Mouse (Mus musculus) kidney, embryonic 14.5 days (tissue): Measurements from ENCODE around the gene Micu1. TPM values are rescaled to one million over a fixed set of nuclear protein-coding genes. Genes with fewer than 3 reads are reported as not detected.

Source experiments
- ATAC-seq: fragments of 200-750 bp; cut with Nextera tagmentation; 2 replicates; pipeline ENCODE4 v1.8.0; 2017; ENCODE audit warnings: moderate number of reproducible peaks, mild to moderate bottlenecking, moderate TSS enrichment, moderate library complexity; ENCODE audit not compliant: low FRiP score, low TSS enrichment
- H3K27ac ChIP-seq: fragments of 300-500 bp; sonication (generic); 2 replicates; pipeline ENCODE4 v1.5.1; 2014; ENCODE audit warnings: low read depth, mild to moderate bottlenecking, low read length, moderate library complexity, mixed read lengths
- H3K27me3 ChIP-seq: fragments of 300-500 bp; sonication (generic); 2 replicates; pipeline ENCODE4 v1.6.1; 2014; ENCODE audit warnings: mild to moderate bottlenecking, low read length; ENCODE audit not compliant: control insufficient read depth, insufficient read depth
- H3K36me3 ChIP-seq: fragments of 300-500 bp; sonication (generic); 2 replicates; pipeline ENCODE4 v1.6.1; 2014; ENCODE audit warnings: low read length, mixed read lengths; ENCODE audit not compliant: control insufficient read depth, insufficient read depth
- H3K4me1 ChIP-seq: fragments of 300-500 bp; sonication (generic); 2 replicates; pipeline ENCODE4 v1.6.1; 2014; ENCODE audit warnings: low read length, mixed read lengths; ENCODE audit not compliant: control insufficient read depth, insufficient read depth
- H3K4me2 ChIP-seq: fragments of 300-500 bp; sonication (generic); replicated peaks from 2 replicates; pipeline ENCODE4 v1.6.1; 2014; ENCODE audit warnings: low read depth, mild to moderate bottlenecking, low read length
- H3K4me3 ChIP-seq: fragments of 300-500 bp; sonication (generic); 2 replicates; pipeline ENCODE4 v1.5.1; 2014; ENCODE audit warnings: mild to moderate bottlenecking, low read length
- H3K9ac ChIP-seq: fragments of 300-500 bp; sonication (generic); 2 replicates; pipeline ENCODE4 v1.6.1; 2014; ENCODE audit warnings: low read depth, mild to moderate bottlenecking, low read length, moderate library complexity
- H3K9me3 ChIP-seq: fragments of 300-500 bp; sonication (generic); 2 replicates; pipeline ENCODE4 v1.6.1; 2016; ENCODE audit warnings: low read length; ENCODE audit not compliant: control insufficient read depth
- WGBS: fragments of 180-500 bp; shearing (Covaris S2); extraction: QIAGEN DNeasy Blood & Tissue Kit; methylation state at CpG from one replicate; pipeline ENCODE4 v1.1.7; 2014; 5-methylcytosine and 5-hydroxymethylcytosine counted together
- polyA plus RNA-seq: library from polyadenylated mRNA; unstranded; fragments of >200 nt; fragmentation: Nextera tagmentation; extraction: Ambion mirVana; gene quantifications from 2 replicates; pipeline ENCODE4 v1.2.1, GENCODE M21; 2014

Micu1 gene
- polyA plus RNA-seq, 1 experiment from 2014 or later: 83.3 TPM

DNA sequence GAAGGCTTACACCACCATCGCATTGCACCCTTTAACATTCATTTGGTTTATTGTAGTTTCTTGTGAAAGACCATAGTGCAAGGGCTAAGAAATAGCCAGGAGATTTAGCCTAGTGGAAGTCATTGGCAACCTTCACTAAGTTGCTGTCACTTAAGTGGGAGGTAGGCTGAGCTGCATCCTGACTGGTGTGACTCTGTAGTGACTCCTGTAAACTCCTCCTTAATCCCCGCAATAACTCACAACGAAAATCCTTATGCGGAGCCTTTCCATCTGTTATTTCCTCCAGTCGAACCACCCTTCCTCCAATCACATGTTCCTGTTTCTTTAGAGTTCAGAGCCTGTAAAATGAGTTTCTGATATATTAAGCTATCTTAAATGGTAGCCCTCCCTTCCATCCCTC, 176.5 kb downstream of the Micu1 start:
- Histone ChIP-seq H3K9ac (peak overlapping the region; percentile 89; the same call in 1 of the 2 replicates), H3K9me3 (no peaks in the 10 kb centered on the region), H3K4me1 (peaks cover 10% of the 10 kb centered on the region), H3K36me3 (no peaks in the 10 kb centered on the region; the same call in 1 of the 2 replicates), H3K4me3 (peak overlapping the region; percentile 73), H3K27me3 (no peaks in the 10 kb centered on the region), H3K4me2 (peak overlapping the region; percentile 90), H3K27ac (peak overlapping the region; percentile 99)
- no peak for ATAC-seq
- 18% methylated on average over 5 of the region's 5 CpGs for WGBS

DNA sequence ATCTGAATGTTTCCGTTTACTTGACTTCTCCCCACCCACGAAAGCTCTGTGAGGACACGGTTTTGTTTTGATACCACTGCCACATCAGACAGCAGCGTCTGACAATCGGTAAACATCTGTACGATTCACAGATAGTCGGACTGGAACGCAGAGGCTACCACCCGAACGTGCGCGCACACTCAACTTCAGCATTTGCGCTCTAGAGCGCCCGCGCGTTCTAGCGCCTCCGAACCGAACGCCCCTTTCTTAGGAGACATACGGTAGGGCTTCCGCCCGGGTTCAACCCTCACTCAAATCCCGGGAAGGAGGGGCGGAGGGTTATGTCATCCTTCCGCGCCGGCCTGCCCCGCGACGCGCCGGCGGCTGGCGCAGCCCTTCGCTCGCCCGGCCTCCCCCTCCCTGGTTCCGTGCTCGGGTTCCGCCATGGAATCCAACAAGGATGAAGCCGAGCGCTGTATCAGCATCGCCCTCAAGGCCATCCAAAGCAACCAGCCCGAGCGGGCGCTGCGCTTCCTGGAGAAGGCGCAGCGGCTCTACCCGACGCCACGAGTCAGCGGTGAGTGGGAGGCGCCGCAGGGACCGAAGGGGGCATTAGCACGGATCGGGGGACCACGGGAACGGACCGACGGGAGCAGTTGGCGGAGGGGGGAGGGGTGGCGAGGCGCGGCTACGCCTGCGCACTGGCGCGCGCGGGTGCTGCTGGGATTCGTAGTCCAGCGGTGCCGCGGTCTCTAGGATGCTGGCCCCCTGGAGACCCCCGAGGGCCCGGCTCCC, 177.2 kb downstream of the Micu1 start, which contains the start of gene Dnajb12:
TSS of gene Dnajb12 (plus strand) at position 302 of the 774 bp plus-strand sequence.
- Histone ChIP-seq H3K27me3 (no peaks in the 10 kb centered on the region), H3K36me3 (no peaks in the 10 kb centered on the region; the same call in 1 of the 2 replicates), H3K9me3 (no peaks in the 10 kb centered on the region), H3K27ac (peak within 1 kb of the TSS; percentile 99), H3K4me3 (peak within 1 kb of the TSS; percentile 73), H3K4me1 (peaks cover 10% of the 10 kb centered on the region), H3K4me2 (peak within 1 kb of the TSS; percentile 90), H3K9ac (peak within 1 kb of the TSS; percentile 89)
- under 1% methylated on average over 79 of the region's 80 CpGs for WGBS
- ATAC-seq: peak; percentile 94

DNA sequence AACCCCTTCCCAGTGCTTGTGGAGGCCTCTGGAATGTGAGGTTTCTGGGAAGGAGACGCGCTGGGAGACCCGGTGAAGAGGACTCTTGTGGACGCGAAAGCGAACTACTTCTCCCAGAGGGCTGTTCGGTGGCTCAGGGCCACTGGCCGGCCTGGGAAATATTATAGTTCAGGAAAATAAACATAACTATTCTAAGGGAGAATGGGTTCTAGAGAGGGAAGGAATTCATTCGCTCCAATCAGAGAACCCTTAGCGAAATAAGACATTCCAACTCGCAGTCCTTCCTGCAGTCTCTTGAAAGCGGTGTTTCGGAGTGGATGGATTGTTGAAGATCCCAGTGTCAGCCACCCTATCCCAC, 177.7 kb downstream of the Micu1 start:
- Histone ChIP-seq H3K27me3 (no peaks in the 10 kb centered on the region), H3K9ac (peak overlapping the region; percentile 89), H3K4me1 (peaks cover 10% of the 10 kb centered on the region), H3K9me3 (no peaks in the 10 kb centered on the region), H3K27ac (peak overlapping the region; percentile 99), H3K4me3 (peak overlapping the region; percentile 73), H3K36me3 (no peaks in the 10 kb centered on the region; the same call in 1 of the 2 replicates), H3K4me2 (peak overlapping the region; percentile 90)
- ATAC-seq: no peak; the same call in 1 of the 2 replicates
- WGBS: under 1% methylated on average over 13 of the region's 13 CpGs

DNA sequence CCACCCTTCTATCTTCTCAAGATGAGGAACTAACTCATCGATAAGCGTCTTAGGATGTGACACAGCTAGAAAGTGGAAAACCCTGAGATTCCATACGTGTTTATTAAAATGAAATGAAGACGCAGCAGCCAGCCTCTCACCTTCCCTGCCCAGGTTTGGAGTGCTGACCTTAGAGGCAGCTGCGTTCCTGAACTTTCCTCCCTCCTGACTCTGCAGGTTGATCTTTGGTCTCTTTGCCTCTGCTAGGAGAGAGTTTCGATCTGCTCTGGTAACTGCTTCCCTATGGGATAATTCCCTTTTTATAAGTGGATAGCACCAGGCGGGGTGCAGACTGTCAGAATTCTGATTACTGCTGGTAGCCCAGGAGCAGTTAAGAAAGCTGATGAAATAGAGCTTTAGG, 178.6 kb downstream of the Micu1 start:
- Histone ChIP-seq H3K4me3 (peak overlapping the region; percentile 73), H3K9ac (peak overlapping the region; percentile 89; the same call in 1 of the 2 replicates), H3K9me3 (no peaks in the 10 kb centered on the region), H3K27me3 (no peaks in the 10 kb centered on the region), H3K36me3 (peaks cover 3% of the 10 kb centered on the region; the same call in 1 of the 2 replicates), H3K4me1 (peaks cover 10% of the 10 kb centered on the region), H3K4me2 (peak overlapping the region; percentile 90), H3K27ac (no peak overlapping the region)
- no peak for ATAC-seq
- 90% methylated on average over 7 of the region's 7 CpGs for WGBS

DNA sequence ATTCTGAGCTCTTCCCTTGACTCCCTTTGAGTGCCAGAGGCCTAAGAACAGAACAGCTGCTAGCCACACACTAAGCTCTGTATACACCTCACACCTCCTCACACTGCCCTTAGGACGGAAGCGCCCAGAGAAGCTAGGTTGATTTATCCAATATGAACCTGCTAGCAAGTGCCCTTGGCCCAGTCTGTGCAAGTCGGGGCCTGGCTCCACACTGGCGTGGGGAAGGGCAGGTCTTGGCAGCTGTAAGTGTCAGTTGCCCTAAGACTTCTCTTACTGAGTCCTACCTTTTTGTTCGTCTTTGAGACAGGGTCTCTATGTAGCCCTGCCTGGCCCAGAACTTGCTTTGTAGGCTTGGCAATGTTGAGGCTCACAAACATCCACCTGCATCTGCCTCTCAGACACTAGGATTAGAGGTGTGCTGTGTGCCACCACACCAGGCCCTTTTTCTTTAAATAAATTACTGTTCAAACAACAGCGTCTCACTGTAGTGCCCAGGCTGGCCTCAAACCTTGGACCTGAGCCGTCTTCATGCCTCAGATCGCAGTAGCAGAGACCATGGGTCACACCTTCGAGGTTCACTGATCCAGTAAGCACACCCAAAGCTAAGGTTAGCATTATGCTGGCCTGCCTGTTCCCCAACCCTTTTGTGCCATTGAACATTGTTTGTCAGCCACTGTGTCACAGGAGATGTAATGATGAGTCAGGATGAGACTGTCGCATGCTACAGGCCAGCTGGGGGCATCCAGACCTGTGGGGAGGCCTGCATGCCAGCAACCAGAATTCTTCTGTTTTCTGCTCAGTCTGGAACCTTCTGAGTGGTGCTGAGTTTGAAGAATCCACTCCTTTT, 182.3 kb downstream of the Micu1 start:
- H3K4me1 ChIP-seq: peaks cover 10% of the 10 kb centered on the region
- H3K9me3 ChIP-seq: no peaks in the 10 kb centered on the region
- H3K27ac ChIP-seq: no peak overlapping the region
- no peaks in the 10 kb centered on the region for H3K27me3 ChIP-seq
- peaks cover 7% of the 10 kb centered on the region; the same call in 1 of the 2 replicates for H3K36me3 ChIP-seq
- no peak overlapping the region for H3K4me3 ChIP-seq
- 88% methylated on average over 10 of the region's 10 CpGs for WGBS
- H3K4me2 ChIP-seq: no peak overlapping the region
- ATAC-seq: no peak
- H3K9ac ChIP-seq: no peak overlapping the region

DNA sequence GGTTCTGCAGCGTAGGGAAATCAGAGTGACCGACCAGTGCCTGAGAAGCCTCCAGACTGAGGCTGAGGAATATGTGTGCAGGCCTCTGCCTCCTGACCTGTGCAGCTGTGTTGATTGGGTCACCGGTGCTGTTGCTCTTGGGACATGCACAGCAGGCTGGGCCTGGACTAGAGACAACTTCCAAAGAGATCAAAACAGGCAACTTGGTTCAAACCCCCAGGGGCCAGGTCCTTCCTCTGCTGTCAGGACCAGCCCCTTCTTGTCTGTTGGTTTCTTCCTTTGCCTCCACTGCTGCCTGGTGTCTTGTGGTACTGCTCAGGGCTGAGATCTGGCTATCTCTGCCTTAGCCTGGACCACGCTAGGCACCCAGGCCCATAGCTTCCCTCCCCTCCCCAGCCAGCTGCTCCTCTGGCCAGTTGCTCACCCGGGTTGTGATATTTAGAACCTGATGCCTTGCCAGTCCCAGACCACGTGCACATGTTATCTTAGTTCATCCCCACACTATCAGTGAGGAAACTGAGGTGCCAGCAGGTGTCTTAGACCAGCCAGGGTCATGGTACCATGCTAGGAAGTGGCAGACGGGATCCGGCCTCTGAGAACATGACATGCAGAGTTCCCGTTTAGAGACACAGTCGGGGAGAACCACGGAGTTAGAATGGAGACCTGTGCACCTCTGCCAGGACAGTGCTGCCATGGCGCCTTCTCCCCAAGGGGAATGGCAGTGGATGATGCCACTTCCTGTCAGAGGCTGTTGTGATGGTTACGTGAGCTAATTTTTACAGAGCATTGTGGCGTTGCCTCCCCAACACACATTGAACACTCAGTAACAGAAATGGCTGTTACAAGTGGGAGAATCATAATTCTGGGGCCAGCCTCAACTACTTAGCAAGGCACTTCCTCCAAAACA, 183.2 kb downstream of the Micu1 start:
- Histone ChIP-seq H3K9me3 (no peaks in the 10 kb centered on the region), H3K4me2 (no peak overlapping the region), H3K27ac (no peak overlapping the region), H3K36me3 (peaks cover 13% of the 10 kb centered on the region; the same call in 1 of the 2 replicates), H3K4me3 (no peak overlapping the region), H3K4me1 (peaks cover 8% of the 10 kb centered on the region), H3K9ac (no peak overlapping the region), H3K27me3 (no peaks in the 10 kb centered on the region)
- 89% methylated on average over 14 of the region's 14 CpGs for WGBS
- ATAC-seq: no peak

DNA sequence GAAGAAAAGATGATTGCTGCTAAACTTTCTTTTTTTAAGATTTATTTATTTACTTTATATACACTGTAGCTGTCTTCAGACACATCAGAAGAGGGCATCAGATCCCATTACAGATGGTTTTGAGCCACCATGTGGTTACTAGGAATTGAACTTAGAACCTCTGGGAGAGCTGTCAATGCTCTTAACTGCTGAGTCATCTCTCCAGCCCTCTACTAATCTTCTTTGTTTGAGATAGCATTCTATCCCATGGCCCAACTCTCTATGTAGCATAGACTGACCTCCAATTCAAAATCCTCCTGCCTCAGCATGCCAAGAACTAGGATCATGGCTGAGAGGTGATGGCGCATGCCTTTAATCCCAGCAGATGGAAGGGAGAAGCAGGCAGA, 183.8 kb downstream of the Micu1 start:
- peaks cover 2% of the 10 kb centered on the region; the same call in 1 of the 2 replicates for H3K4me1 ChIP-seq
- 100% methylated on average over 1 of the region's 1 CpGs for WGBS
- ATAC-seq: no peak
- H3K4me2 ChIP-seq: no peak overlapping the region
- H3K27me3 ChIP-seq: no peaks in the 10 kb centered on the region
- H3K9me3 ChIP-seq: no peaks in the 10 kb centered on the region
- no peak overlapping the region for H3K4me3 ChIP-seq
- H3K27ac ChIP-seq: no peak overlapping the region
- H3K9ac ChIP-seq: no peak overlapping the region
- peaks cover 19% of the 10 kb centered on the region; the same call in 1 of the 2 replicates for H3K36me3 ChIP-seq

DNA sequence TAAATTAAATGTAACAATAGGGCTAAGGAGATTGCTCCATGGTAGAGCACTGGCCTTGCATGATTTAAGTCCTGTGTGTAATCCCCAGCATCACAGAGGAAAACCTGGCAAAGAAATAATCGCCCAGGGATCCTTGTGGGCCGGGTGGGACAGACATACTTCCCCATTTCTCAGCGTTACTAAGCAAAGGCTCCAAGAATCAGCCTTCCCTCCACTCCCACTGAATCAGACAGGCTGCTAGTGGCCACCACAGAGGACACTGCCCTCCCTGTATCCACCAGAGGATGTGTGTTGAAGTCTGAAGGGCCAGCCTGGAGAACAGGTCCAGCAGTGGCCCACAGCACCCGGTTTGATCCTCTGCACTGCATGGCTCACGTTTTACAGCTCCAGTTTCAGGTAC, 185.2 kb downstream of the Micu1 start:
- Histone ChIP-seq H3K27me3 (no peaks in the 10 kb centered on the region), H3K9ac (no peak overlapping the region), H3K27ac (no peak overlapping the region), H3K4me1 (no peaks in the 10 kb centered on the region), H3K4me3 (no peak overlapping the region), H3K9me3 (no peaks in the 10 kb centered on the region), H3K4me2 (no peak overlapping the region), H3K36me3 (peaks cover 33% of the 10 kb centered on the region)
- ATAC-seq: no peak
- WGBS: 86% methylated on average over 5 of the region's 5 CpGs
